Mouse (Mus musculus): ENCODE data around the gene Dab2ip.

DNA sequence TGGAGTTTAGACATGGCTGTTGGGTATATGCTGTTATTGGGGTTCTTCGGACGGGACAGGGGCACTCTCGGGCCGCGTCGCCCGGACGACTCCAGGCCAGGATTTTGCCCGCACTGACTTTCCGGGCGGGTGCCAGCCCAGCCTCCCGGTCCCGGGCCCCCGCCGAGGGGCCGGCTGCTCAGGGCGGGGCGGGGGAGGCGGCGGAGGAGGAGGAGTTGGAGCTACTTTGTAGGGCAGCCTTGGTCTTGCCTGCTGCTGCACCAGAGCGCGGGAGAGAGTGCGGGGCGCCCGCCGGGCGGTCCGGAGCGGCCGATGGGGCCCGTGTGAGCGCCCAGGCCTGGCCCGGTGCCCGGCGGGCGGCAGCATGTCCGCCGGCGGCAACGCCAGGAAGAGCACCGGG lies 63.7 kb downstream of the Dab2ip start:
- TF ChIP-seq E2F4 (IDR thresholded peaks at IDR 0.05; ENCODE audit: borderline replicate concordance, low read depth, low read length), result no peak
- no peak for TF ChIP-seq NRF1 (IDR thresholded peaks at IDR 0.05; ENCODE audit: insufficient read depth, low read depth, low read length, poor library complexity, severe bottlenecking)
- no peak for TF ChIP-seq POLR2A (IDR thresholded peaks at IDR 0.05; ENCODE audit: control insufficient read depth in 1 of 2, insufficient read depth in 1 of 2, low read depth in 1 of 2, low read length in 2 of 2, poor library complexity in 1 of 2)
- no peak for TF ChIP-seq ZMIZ1 (IDR thresholded peaks at IDR 0.05; ENCODE audit: low read depth, low read length)
- no peak for TF ChIP-seq UBTF (IDR thresholded peaks at IDR 0.05; ENCODE audit: borderline replicate concordance, insufficient read depth, low read depth, low read length)
- no peak for TF ChIP-seq BHLHE40 (IDR thresholded peaks at IDR 0.05; ENCODE audit: borderline replicate concordance, low read depth, low read length)
- TF ChIP-seq HCFC1 (IDR thresholded peaks at IDR 0.05; ENCODE audit: low read depth, low read length), result no peak
- no peak for TF ChIP-seq CTCF (IDR thresholded peaks at IDR 0.05 in 2 of 3, conservative IDR thresholded peaks at IDR 0.05 in 1 of 3; ENCODE audit: control insufficient read depth in 1 of 3, insufficient read depth in 1 of 3, low read depth in 2 of 3, low read length in 3 of 3, poor library complexity in 1 of 3, severe bottlenecking in 1 of 3)
- TF ChIP-seq KAT2A (conservative IDR thresholded peaks at IDR 0.05; ENCODE audit: low read depth, low read length), result no peak
- no peak for TF ChIP-seq POLR2AphosphoS5 (IDR thresholded peaks at IDR 0.05; ENCODE audit: borderline replicate concordance, low read depth, low read length)
- TF ChIP-seq MAFK (IDR thresholded peaks at IDR 0.05; ENCODE audit: borderline replicate concordance, low read depth, low read length), result no peak
- TF ChIP-seq ZNF384 (IDR thresholded peaks at IDR 0.05; ENCODE audit: low read depth, low read length), result no peak
- TF ChIP-seq ETS1 (IDR thresholded peaks at IDR 0.05; ENCODE audit: low read depth, low read length), result no peak
- TF ChIP-seq MAZ (IDR thresholded peaks at IDR 0.05; ENCODE audit: low read depth, low read length), result no peak
